Mouse (Mus musculus): ENCODE measurements around the gene Arsb.

DNA sequence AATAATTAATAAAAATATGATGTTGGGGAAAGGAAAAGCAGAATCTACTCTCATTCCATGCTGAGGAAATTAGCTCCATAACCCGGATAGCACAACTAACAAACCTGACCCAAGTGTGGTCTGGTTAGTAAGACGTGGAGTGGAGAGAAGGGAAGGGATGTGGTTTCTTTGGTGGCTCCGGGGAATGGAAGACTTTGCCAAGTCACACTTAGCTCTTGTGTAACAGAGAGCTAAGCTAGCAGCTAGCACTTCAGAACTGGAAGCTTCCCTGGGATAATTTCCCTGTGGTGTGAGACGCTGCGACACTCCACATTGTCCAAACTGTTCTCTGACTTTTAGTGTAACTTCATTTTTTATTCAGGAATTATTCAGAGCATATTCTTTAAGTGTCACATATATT is 198.7 kb downstream of the Arsb start:
- TF ChIP-seq CTCF (IDR thresholded peaks at IDR 0.05; ENCODE audit: control insufficient read depth, insufficient read depth, low read length): no peak
- no peak for TF ChIP-seq POLR2A (IDR thresholded peaks at IDR 0.05; ENCODE audit: borderline replicate concordance, control insufficient read depth, low read depth, low read length)
